Mouse (Mus musculus) thymus, postnatal 10 days (tissue): Measurements from ENCODE around the gene Slc28a1.
"Not testable (repeated sequence)": the region's sequence is repeated elsewhere in the genome, so short reads cannot be mapped to it uniquely, and the experiment has no call there.

Source experiments
- DNase-seq, 2 experiments: peaks; one replicate each; pipeline ENCODE4 v3.0.0; 2021; ENCODE audit warnings: low spot score in 2 of 2

Slc28a1 gene

DNA sequence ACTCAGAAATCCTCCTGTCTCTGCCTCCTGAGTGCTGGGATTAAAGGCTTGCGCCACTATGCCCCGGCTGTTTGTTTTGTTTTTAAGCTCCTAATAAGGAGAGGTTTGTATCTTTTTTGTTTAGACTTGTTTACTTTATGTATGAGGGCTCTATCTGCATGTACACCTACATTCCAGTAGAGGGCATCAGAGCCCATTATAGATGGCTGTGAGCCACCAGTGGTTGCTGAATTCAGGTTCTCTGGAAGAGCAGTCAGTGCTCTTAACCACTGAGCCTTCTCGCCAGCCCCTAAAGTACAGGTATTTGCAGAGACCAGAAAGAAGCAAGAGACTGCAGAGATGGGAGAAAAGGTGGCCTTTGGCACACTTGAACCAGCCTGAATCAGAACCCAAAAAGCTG, 52.5 kb downstream of the Slc28a1 start:
- DNase-seq, result peak in 1 of 2 experiments; percentile 52

- DNase-seq, result no peak
Observed at GRCm38 (mm10) chr7:81169351-81169750, 54.8 kb downstream of the Slc28a1 start.

- no peak for DNase-seq
Observed at GRCm38 (mm10) chr7:81173931-81174330, 59.3 kb downstream of the Slc28a1 start.

DNA sequence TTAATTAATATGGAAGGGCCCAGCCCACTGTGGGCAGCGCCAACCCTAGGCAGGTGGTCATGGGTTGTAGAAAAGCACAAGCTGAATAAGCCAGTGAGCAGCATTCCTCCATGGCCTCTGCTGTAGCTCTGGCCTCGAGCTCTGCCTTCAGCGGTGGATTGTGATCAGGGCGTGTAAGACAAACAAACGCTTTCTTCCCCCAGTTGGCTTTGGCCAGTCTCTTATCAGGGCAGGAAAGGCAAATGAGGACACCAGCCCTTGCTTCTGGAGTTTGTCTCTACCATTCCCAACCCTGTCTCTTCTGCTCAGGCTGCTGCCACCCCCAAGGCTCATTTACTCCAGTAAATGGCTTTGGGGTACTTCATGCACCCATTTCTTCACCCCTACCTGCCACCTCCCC, 60.1 kb downstream of the Slc28a1 start:
- DNase-seq, result no peak

DNA sequence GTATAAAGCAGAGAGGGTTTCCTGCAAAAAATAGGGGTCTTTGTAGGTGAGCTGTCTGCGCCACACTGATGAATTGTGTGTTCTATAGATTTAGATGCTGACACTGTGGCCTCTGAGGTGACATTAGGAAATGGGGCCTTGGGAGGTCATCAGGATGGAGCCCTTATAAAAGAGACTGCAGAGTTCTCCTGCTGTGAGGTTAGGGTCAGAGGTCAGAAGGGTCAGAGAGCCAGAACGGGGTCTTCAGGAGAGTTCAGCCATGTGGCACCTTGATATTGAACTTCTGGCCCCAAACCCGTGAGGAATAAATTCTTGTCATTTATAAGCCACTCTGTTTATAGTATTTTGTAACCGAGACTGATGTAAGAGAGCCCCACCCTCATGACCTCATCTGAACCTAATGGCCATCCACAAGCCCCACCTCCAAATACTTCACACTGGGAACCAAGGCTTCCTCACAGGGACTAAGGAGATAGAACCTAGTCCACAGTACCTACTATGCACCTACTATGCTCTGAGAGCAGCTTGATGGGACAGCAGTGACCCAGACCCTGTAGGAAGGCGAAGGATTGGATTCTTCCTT, 61.7 kb downstream of the Slc28a1 start:
- DNase-seq, result no peak

DNA sequence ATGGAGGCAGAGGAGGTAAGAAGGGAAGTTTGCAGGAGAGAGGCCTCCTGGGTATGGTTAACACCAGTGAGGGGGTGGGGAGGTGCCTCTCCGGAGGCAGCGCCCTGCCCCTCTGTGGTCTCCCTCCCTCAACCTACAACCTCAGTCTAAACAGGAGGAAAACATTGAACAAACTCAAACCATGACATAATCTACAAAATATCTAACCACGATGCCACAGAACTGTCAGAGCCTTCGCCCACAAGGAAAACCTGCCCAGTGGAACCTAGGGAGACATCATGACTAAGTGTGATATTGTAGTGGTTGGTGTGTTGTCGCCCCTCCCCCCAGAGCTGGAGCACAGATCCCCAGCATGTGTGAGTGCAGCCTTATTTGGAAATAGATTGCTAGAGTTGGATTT, 64.9 kb downstream of the Slc28a1 start:
- DNase-seq, result no peak

DNA sequence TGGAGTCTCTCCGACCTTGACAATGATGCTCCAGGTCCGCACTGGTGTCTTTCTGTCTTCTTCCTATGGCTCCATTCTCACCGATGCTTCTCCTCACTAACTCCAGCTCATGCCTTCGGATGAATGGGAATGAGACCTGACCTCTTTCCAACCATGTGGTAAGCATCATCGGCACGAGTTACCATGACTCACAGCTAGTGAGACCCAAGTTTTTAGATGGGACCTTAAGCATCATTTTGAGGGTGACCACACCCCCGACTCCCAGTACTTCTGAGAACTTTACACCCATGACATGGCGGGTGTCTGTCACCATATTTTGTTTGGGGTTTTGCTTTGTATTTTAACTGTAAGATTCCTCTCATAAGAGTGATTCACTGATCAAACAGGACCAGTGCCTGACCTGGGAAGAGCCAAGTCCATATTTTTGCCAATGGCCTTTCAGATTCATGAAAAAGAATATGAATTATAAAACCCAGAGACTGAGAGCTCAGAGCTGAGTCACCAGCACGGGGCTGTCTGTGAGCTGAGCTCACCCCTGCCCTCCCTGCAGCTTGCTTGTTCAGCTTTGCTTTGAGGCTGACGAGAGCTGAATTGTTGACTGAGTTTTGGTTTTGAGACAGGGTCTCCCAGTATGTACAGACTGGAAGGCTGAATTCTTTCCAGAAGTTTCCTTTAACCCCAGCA, 68.0 kb downstream of the Slc28a1 start:
- DNase-seq, result no peak

GRCm38 (mm10) chr7:81183181-81183580, 68.6 kb downstream of the Slc28a1 start:
- no peak for DNase-seq

DNA sequence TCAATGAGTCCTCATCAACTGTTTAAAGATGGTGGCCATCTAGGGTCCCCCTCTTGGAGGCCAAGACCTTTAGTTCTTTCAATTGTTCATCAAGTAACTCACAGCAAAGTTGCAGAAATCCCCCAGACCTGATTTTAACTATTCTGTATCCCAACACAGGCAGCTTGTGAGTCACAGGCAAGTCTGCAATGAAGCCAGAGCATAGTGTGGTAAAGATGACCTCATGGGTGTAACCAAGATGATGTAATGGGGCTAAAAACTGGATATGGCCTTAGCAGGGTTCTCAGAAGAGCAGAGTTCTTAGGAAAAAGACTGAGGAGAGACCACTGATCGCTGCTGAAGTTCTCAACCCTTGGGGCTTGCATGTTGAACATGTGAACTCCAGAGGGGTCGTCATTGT, 69.5 kb downstream of the Slc28a1 start:
- no peak for DNase-seq

DNA sequence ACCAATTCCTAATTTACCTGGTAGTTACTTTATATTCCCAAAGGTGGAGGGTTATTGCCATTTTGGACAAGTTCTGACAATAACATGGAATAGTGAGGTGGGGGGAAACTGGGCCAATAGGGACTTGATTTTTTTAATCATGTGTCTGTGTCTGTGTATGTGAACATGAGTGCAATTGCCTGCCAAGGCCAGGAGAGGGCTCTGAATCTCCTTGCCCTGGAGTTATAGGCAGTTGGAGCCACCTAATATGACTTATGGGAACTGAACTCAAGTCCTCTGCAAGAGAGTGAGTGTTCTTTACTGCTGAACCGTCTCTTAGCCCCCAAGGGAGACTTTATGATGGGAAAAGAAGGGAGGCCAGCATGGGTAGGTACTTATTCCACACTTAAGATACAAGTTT, 70.1 kb downstream of the Slc28a1 start:
- no peak for DNase-seq

GRCm38 (mm10) chr7:81186036-81186435, 71.4 kb downstream of the Slc28a1 start:
- not testable (repeated sequence) for DNase-seq

- DNase-seq, result no peak
Observed at GRCm38 (mm10) chr7:81189180-81189579, 74.6 kb downstream of the Slc28a1 start.

DNA sequence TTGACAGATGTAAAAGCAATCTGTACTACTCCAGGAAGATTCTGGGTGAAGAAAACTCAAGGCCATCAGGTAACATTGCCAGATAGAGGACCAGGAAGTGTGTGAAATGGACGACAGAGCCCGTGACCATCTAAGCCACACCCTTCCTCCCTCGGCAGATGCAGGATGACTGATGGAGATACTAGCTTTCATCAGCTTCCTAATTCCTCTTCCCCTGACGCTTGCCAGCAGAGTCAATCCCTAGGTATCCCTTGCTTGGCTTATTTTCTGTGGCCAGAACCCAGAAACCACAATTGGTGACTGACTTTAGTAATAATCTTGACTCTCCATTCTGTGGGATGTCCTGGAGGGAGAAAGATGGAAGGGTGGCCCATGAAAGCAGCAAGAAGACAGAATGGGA, 80.9 kb downstream of the Slc28a1 start:
- no peak for DNase-seq

DNA sequence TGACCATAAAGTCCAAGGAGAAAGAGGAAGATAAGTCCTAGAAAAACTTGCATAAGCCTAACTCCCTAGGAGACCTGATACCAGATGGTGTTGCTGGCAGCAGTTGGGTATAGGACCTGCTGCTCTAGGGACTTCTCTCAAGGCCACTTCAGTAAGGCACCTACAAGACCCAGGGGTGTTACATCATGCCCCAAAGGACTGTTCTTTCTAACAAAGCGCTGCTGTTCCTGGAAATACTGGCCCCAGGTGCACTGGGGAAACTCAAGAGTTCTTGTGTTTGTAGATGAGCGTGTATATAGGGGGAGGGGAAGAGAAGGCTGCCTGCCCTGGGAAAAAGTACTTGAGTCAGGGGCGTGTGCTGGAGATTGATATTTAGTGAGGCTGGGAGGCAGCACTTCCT, 82.2 kb downstream of the Slc28a1 start:
- DNase-seq, result no peak

- no peak for DNase-seq
Observed at GRCm38 (mm10) chr7:81198538-81198937, 83.9 kb downstream of the Slc28a1 start.

- no peak for DNase-seq
Observed at GRCm38 (mm10) chr7:81199109-81199508, 84.5 kb downstream of the Slc28a1 start.

DNA sequence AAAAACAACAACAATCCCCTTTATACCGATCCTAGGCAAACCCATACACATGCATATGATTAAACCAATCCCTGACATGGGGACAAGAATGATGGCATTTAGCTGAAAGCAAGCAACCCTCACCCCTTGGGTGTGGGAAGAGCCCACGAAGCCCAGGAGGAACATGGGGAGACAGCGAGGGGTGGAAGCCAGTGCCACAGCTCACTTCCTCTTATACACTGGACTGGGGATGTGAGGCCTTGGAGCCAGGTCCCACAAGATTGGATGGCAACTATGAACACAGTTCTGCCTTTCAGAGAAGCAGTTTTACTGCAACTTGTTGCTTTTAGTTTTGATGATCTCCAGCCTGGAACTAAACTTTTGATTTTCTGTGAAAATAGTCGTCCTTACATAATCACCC, 85.2 kb downstream of the Slc28a1 start:
- no peak for DNase-seq

DNA sequence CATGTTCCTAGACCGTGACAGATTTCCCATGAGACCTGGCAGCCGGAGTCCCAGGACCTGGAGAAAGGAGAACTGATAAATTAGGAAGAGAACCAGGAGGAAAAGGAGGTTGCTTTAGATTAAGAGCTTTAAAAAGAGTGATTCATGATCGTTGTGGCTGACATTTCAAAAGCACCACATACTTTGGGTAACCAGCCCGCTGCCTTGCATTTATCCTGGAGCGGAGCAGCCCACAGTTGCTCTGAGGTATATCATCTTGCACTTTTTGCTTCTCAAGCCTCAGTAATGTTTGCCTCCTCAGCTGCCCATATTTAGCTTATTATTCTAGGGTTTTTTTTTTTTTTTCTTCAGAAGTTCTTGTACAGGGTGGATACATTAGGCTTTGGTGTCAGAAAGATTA, 87.8 kb downstream of the Slc28a1 start:
- DNase-seq, result no peak

DNA sequence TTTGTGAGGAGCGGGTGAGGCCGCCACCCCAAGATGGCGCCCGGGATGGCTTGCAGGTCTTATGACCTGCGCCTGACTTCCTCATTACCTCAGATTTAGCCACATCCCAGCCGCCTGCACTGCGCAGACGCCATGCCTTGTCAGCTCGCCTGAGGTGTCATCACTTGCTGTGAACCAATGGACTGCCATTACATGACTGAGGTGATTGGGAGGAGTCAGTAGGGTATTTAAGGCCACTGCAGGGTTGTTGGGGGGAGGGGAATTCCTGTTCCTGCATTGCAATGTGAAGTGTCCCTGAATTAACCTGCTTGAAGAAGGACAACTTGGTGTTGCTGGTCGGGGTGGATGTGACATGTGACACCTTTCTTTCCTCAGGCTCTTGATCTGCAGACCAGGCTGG, 89.0 kb downstream of the Slc28a1 start:
- not testable (repeated sequence) for DNase-seq

DNA sequence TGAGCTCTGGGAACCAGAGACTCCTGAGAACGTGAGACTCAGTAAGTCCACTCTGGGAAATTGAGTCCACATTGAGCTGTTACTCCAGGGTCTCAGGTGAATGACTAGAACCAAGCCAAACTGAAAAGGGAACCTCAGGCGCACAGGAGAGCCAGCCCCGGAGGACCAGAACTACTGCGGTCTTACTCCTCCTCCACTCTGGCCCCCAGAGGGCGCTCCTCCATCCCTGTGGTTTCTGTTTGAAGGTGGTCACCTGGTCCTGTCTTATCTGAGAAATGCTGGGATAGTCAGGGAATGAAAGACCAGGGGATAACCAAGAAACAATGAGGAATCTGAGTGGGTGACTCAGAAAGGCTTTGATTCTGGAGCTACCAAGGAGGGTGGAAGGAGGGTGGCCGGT, 94.3 kb downstream of the Slc28a1 start:
- DNase-seq, result peak; percentile 14 to 62

GRCm38 (mm10) chr7:81209979-81210685, 95.5 kb downstream of the Slc28a1 start:
- no peak for DNase-seq

GRCm38 (mm10) chr7:81211760-81212159, 97.2 kb downstream of the Slc28a1 start:
- no peak for DNase-seq

- DNase-seq, result peak; percentile 64 to 70
Observed at GRCm38 (mm10) chr7:81212261-81212681, 97.7 kb downstream of the Slc28a1 start.
